Mouse (Mus musculus): ENCODE measurements around the gene Gsap.

Gene Gsap

DNA sequence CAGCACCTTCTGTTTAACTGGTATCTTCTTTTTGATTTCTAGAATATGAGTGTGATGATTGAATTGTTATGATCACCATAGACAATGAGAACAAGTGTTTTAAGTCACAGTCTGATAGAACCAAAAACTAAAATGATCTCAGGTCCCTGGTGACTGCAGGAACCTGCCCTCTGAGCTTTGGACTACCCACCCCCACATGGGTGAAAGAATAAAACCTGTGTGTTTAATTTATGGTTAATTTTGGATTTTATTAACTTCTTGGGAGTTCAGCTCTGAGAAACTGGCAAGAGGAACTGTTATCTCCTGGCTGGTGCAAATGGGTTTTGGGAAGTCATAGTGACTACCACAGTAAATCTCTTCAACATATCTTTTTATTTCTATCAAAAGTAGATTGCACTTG, 6.6 kb upstream of the Gsap start:
- in situ Hi-C loops (cut with MboI, MseI) = no loop called here

DNA sequence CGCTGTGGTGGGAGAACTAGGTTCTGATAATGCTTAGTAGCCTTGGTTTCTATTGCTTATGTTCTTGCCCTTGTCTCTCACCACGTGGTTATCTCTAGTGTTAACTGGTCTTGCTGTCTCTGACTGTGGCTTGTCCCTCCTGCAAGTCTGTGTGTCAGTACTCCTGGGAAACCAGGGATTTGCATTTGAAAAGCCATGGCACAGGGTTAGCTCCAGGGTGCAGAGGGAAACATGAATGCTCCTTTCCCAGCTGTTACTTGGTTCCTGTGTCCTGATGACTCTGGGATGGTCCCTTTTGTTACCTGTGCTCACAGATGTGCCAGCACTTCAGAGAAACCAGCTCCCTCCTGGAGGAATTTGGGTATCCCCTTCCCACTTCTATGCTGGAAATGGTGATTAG, 3.0 kb upstream of the Gsap start:
- in situ Hi-C loops (cut with MboI, MseI) = loop anchor here (5.0 kb wide), 2 partner anchors 34 to 51 kb away; no protein-coding TSS in a partner anchor

DNA sequence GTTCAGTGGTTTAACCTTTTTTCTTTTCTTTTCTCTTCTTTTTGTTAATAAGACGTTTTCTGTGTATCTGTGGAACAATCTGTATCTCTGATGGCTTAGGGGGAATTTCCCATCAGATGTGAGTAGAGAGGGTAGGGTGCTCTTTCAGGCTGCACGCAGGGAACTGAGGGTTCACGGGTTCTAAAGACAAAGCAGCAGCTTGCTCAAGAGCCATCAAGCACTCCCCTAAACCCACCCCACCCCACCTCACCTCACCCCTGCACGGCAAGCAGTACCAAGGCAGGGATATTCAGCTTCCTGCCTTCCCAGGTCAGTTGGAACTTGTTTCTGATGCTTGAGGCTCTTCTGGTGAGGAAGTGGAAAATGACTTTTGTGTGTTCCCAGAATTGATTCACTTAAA, 766 bp downstream of the Gsap start:
- in situ Hi-C loops (cut with MboI, MseI) = no loop called here

DNA sequence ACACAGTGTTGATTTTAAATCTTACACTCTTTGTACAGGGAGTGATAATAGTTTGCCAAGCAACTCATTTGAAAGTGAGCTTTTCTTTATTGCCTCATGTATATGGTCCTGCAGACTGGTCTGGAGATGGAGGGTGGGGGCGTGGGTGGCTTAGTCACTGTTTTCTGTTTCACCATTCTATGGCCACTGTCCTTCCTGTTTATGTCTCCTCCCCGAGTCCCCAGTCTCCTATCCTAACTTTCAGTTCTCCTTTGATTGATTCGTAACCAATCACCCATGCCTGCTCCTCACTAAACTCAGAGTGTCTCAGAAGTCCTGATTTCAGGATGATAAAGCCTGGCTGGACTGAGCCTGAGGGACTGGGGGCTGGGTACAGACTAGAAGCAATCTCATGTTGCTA, 2.4 kb downstream of the Gsap start:
- in situ Hi-C loops (cut with MboI, MseI) = no loop called here

DNA sequence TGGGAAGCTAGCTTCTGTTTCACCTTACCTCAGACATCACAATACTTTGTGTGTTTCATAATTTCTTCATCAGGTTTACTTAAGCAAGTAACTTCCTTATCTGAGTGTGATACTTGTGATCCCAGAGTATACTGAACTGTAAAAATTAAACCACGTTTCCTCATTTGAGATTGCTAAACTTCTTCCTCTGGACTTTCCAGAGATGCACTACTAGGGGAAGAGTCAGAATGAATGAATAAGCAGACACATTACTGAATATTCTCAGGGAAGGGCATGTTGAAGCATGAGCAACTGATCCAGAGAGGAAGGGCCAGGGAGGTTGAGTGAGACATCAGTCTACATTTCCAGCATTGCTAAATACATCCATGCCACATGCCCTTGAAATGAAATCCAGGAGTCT, 3.0 kb downstream of the Gsap start:
- in situ Hi-C loops (cut with MboI, MseI) = no loop called here

DNA sequence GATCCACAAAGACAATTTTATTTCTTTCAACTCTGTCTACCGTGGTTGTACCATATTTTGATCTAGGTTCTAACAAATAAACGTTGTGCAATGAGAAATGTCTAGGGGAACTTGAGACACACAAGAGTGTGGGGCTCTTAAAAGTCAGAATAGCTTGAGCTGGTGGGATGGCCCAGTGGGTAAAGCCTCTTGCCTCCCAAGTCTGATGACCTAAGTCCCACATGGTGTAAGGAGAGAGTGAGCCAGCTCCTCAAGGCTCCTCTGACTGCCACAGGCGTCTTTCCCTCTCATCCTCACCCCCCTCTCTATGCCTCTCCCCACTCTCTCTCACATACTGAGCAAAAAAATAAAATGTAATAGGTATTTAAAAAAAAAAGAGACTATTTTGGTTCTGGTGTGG, 3.4 kb downstream of the Gsap start:
- in situ Hi-C loops (cut with MboI, MseI) = no loop called here

DNA sequence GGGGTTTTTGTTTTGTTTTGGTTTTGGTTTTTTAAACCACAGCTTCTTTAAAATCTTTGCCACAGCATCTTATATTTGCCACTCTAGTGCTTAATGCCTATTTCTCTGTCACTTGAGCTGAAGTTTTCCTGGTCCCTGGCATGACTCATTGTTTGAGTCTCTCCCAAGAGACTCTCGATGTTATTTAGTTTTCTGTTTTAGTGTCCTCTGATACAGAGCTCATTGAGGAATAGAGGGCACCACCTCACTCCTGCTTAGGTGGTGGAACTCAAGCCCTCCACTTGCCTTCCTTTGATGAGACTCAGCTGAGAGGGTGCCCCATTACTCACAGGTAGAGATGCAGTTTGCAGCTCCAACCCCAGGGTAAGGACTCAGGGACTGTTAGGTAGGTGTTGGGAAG, 17.4 kb downstream of the Gsap start:
- in situ Hi-C loops (cut with MboI, MseI) = no loop called here

DNA sequence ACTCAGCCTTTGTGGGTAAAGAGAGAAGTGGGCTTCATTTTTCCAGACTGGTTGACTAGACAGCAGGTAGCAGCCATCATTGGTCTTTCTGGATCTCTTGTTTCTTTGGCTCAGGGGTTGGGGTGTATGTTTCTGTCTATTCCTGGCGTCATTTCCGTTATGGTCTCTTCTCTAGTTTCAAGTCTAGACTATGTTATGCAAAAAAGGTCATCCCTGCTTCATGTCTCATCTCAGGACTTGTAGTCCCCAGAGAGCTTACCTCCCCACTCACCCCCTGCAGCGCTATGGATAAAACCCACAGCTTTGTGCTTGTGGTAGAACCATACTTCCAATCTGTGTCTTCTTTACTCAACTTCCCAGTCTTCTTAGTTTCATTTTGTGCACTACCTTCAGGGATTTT, 18.1 kb downstream of the Gsap start:
- in situ Hi-C loops (cut with MboI, MseI) = no loop called here

DNA sequence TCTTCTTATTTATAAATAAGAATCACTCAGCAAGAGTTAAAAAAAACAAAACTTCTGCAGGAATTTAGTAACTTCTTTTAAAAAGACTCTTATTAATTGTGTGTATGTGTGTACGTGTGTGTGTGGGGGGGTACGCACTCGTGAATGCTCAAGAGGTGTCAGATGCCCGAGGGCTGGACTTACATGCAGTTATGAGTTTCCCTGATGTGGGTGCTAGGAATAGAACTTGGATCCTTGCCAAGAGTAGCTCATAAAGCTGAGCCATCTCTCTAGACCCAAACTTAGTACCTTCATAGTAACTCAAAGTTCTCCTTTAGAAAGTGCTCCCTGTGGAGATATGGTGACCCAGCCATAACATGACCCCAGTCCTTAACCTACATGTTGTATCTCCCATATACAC, 20.0 kb downstream of the Gsap start:
- in situ Hi-C loops (cut with MboI, MseI) = no loop called here

DNA sequence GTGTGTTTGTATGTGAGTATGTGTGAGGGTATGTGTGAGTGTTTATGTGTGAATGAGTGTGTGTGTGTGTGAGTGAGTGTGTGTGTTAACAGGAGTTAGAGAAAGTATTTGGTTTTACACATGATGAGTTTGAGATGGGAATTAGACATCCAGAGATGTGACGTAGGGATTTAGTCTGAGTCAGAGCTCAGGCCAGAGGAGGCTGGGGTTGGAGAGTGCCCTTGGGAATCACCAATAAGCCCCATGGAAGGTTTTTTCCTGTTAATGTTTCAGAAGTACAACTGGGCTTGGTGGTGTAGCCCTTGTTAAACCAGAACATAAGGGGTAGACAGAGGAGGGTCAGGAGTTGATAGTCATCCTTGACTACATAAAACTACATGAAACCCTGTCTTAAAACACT, 25.4 kb downstream of the Gsap start:
- in situ Hi-C loops (cut with MboI, MseI) = no loop called here

DNA sequence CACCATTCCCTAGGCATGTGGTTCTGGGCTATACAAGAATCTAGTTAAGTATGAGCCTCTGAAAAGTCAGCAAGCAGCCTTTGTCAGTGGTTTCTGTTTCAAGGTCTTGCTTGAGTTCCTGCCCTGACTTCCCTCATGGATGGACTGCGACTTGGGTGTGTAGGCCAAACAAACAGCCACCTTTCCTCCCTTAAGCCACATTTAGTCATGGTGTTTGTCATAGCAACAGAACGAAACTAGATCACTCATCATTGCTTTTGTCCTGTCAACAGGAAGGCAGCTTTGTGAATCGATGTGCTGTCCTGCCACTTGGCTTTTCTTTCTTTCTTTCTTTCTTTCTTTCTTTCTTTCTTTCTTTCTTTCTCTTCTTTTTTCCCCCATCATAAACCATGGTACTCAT, 26.9 kb downstream of the Gsap start:
- in situ Hi-C loops (cut with MboI, MseI) = no loop called here

DNA sequence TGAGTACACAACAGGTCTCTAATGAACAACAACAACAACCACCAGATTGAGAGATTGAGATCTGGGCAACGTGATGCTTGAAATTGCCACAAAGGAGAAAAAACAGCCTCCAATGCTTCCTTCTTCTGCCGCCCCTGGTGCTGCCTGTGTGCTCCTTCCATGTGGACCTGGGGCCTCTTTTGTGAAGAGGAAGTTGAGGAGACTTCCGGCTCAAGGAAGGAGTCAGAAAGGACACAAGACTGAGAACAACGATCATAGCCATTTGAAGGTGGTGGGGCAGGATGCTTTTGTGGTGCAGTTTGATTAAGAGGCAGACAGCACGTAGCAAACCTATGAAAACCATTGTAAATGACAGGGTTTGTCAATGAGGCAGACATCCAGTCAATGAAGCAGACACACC, 27.7 kb downstream of the Gsap start:
- in situ Hi-C loops (cut with MboI, MseI) = no loop called here

DNA sequence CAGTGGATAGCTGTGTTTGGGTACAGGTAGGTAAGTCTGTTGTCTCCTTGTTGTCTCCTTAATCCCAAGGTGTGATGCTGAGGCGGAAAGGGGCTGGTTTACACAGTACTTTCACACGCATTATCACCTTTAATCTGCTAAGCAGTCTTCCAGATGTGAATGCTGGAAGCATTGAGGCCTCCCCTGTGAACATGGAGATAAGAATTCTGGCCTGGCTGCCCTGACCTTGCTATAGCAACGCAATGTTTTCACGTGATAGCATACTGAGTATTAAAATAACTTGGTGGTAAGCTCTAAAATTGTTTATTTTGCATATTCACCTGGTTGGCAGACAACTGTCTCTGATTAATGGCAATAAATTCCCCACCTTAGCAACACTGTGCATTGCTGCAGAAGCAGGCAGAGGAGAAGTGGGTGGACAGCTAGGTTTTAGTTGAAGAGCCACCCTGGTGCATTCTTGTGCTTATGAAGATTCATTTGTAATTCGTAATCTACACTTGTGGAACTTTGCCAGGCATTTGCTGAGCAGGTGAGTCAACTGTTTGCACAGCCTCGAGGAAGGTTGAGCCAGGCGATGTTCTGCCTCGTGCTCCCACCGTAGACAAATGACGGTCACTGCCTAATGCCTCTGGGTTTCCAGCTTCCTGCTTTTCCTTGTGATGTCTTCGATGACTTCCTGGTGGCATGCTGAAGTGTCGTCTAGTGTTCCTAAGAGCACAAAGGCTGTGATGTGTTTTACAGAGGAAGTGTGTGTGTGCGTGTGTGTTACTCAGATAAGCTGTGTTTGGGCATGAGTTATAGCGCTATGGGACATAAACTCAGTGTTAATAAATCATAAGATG, 31.6 kb downstream of the Gsap start:
- in situ Hi-C loops (cut with MboI, MseI) = loop anchor here (5.0 kb wide), 1 partner anchor 35 kb away; no protein-coding TSS in a partner anchor

DNA sequence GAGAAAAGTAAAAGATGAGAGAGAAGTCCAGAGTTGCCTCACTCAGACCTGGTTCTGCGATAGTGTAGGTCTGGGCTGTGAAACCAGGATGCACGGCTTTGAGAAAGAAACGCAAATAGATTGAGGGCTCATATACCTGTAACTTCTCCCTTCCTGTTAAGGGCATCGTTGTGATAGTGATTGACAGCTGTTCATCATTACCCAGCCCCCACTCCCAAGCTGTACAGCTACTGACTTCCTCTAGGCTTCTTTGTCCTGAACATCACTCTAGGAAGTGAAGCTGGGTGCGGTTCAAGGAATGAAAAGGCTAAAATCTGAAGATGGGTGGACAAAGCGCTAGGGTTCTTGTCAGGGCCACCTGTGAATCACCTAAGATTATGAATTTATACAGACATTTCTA, 46.8 kb downstream of the Gsap start:
- in situ Hi-C loops (cut with MboI, MseI) = no loop called here

DNA sequence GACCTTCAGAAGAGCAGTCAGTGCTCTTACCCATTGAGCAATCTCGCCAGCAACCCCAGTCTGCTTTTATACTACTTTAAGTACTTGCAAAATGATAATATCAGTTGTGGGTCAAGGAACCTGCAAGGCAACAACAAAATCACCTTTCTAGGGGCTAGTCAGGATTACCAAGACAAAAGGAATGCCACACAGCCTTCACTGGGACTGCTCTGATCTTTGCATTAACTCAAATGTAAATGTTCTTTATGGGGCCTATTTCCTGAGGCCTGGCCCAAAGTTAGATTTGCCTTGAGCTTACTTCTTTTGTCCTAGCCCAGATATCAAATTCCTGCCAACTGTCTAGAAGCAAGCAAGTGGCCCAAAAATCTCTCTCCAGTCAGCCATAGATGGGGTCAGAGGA, 58.5 kb downstream of the Gsap start:
- in situ Hi-C loops (cut with MboI, MseI) = no loop called here

DNA sequence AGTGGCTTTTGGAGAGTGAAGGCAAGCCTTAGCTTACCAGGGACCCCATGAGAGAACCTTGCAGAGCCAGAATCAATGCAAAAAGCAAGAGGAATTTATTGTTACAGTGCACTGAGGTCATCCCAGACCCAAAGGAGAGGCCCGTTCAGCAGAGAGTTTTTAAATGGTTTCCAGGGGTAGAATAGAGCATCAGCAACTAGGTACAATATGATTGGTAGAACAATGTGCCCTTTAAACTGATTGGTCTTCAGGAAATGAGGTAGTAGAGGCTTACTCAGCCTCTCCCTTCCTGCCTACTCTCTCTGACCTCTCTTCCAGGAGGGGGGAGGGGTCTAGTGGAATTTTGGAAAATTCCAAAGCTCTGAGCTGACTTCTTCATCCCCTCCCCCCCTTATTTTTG, 59.2 kb downstream of the Gsap start:
- in situ Hi-C loops (cut with MboI, MseI) = no loop called here

DNA sequence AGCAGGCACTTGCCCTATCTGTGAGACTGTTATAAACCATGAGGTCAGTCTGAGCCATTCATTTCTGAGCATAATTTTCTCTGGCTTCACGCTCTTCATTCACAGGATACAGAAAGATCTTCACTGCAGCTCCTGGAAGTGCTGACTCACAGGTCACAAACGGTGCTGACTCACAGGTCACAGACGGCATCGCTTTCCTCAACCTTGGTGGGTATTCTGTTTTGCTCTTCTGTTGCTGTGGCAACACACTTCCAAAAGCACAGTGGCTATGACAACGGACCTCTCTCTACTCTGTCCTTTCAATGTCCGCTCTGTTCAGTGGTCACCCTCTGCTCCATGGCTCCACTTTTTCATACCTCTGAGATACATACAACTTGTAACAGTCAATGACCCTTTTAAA, 60.7 kb downstream of the Gsap start:
- in situ Hi-C loops (cut with MboI, MseI) = no loop called here

DNA sequence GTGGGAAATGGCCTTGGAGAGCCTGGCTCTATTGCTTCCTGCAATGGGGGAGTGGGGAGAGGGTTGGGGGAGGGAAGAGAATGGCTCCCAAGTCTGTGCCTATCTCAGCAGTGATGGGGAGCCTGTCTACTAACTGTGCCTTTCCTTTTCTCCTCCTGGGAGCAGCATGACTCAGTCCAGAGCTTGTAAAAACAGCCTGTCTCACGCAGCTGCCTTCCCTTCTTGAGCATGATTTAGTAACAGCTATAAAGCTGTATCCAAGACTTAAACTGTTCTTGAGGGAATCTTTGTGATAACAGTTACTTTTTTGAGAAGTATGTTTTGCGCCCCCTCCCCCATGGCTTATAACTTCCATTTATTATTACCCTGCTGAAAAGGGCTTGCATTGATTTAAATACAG, 61.9 kb downstream of the Gsap start:
- in situ Hi-C loops (cut with MboI, MseI) = no loop called here

DNA sequence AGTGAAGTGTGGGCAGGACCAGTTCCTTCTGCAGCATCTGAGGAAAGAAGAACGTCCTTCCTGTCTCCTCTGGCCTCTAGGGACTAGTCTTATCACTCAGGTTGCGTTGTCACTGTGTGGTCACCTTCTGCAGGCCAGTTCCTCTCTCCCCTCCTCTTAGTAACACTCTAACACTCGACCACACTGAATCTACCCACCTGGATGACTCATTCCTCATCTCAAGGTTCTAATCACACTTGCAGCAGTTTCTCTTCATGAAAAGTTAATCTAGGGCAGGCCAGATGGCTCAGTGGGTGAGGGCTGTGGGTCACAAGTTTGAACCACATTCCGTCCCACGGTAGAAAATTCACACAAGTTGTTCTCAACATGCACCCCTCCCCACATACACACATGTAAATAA, 62.8 kb downstream of the Gsap start:
- in situ Hi-C loops (cut with MboI, MseI) = no loop called here

DNA sequence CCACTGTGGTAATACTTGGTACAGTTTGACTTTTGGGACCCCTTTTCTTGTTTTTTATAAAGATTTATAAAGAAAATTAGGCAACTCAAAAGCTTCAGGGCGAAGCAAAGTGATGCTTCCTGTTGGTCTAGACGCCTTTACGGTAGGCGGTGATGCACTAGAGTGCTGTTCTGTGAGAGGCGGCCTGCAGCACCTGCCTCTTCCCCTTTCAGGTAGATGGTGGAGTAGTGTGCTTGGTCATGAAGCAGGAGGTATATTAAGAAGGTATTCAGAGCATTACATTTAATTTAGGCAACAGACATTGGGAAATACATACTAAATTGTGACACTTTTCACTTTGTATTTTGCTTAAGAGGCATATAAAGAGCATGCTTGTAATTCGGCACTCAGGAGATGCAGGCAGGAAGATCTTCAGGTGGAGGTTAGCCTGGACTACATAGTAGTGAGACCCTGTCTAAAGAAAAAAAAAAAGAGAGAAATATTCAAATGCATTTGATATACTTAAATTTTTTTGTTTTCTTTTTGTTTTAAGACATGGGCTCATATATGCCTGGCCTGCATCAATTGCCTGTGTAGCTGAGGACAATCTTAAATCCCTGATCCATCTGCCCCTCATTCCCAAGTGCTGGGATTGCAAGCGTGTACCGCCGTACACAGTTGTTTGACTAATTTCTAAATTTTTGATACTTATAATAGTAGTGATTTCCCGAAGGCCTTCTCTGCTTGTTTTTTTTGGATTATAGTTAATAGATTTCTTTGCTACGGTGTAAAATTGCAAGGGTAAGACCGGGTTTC, 68.9 kb downstream of the Gsap start:
- in situ Hi-C loops (cut with MboI, MseI) = no loop called here

DNA sequence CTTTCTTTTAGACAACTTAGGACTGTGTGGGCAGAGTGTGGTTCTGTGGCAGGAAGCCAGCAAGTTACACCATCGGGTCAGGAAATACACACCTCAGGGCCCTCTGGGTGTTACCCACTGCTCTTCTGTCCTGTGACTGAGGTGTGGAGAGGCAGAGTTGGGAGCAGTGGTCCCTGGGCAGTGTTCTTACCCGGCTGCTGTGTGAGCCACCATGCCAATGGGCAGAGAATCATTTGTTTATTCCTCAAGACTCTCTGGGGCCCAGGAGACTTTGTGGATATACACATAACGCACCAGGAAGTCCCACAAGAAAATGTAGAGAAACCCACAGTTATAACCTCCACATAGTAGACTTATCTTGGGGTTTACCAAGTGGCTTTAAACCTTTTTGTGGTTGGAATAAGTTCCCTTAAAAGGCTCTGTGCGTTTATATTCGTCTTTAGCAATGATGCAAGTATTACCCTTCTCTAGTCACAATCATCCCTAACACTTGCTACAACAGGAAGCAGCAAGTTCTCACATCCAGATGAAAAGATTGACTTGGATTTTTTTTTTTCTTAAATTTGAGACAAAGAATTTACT, 69.6 kb downstream of the Gsap start:
- in situ Hi-C loops (cut with MboI, MseI) = no loop called here

DNA sequence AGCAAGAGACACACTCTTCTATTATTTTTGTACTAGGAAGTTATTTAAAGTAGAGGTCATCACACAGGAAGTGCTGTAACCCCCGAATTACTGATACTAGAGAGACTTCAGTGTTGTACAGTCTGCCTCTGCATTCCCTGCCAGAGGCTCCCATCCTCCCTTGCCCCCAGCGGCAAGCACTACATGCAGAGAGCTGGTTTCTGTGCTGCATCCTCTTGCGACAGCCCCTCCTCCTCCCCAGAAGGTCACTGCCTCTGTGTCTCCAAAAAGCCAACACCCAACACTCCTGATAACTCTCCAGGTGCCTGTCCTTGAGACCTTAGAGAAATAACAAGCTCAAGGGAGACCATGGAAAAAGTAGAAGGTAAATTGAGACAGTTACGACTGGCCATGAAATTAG, 71.1 kb downstream of the Gsap start:
- in situ Hi-C loops (cut with MboI, MseI) = no loop called here

DNA sequence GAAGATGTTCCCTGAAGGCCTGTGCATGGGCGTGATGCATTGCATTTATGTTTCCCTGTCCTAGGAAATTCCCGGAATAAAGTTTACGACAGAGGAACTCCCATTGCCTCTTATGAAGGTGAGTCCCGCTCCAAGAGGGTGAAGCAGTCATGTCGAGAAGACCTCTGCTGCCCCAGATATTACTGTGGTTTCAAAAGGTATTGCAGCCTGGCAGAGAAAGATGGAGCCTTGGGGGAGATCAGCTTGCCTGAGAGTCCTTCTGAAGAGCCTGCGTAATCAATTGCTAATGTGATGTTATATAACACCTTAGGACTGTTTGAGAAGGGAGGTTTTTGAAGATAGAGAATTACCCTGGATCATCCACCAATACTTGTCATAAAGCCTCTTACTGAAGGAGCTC, 71.8 kb downstream of the Gsap start:
- in situ Hi-C loops (cut with MboI, MseI) = no loop called here
